Mouse (Mus musculus) adipocyte (in vitro differentiated cells): ENCODE results near the gene Dgkz.

ENCODE experiments used
- DNase-seq: peaks from one replicate; pipeline ENCODE4 v3.0.0-alpha.2; 2016; ENCODE audit warnings: low spot score

Dgkz gene

GRCm38 (mm10) chr2:91975581-91976541 lies at the start of gene Dgkz:
Gene Dgkz (minus strand): TSS chr2:91975864.
- no peak for DNase-seq

DNA sequence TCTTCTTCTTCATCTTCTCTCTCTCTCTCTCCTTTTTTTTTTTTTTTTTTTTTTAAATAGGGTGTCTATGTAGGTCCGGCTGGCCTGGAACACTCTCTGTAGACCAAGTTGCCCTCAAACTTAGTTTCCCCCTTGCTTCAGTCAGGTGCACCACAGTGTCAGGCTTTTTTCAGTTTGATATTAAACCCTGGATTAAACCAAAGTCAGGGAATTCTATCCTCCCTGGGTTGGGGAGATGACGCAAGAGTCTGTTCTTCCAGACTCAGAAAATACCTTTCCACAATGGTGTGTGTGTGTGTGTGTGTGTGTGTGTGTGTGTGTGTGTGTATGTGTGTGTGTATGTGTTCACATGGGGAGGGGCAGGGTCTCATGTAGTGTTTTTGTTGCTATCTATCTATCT lies 49.5 kb upstream of the Dgkz start:
- DNase-seq, result no peak

DNA sequence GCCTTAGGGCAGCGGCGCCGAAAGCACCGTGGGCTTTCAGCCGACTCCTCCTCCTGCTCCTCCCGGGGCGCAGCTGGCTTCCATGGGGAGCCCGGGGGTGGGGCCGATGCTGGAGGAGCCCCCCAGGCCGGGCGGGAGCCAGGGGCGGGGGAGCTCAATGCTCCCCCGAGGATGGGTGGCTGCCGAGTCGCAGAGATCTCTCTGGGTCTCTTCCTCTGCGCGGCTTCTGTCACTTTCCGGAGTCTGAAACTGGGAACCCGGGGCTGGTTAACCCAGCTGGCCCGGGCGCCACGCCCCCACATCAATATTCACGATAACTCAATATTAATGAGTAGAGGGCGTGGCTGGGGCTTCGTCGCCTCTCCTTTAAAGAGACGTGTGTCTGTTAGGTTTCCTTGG lies 48.6 kb upstream of the Dgkz start, which contains the start of gene Creb3l1:
Gene Creb3l1 (minus strand): TSS at position 229 of the 399 bp plus-strand sequence.
- peak; percentile 77 for DNase-seq

- DNase-seq, result peak; percentile 69
These were observed 48.0 kb upstream of the Dgkz start for GRCm38 (mm10) chr2:92023362-92024273.

DNA sequence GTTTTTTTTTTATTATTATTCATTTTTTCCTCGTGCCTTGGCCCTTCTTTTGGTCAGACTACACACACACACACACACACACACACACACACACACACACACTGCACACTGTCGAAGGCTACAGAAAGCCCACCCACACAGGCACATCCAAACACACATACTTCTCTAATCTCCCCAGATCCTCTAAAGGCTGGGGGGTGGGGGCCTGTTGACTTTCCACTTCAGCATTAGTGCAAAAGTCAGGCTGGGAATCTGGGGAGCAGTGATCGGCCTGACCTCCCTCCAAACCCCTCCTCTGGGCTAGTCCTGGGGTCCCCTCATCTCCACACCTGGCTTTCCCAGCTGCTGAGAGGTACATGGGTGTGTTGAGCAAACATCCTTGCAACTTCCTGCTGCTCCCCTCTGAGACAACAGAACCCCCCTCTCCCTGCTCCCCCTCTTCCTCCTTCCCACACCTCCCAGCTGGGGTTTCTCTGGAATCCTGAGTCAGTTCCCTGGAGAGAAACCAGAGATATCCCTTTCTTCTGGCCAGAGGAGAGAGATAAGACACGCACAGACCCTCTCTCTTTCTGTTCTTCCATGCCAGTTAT lies 45.1 kb upstream of the Dgkz start:
- no peak for DNase-seq

GRCm38 (mm10) chr2:92017440-92017839 lies 41.8 kb upstream of the Dgkz start:
- DNase-seq, result no peak

GRCm38 (mm10) chr2:92016981-92017380 lies 41.3 kb upstream of the Dgkz start:
- DNase-seq, result peak; percentile 91

- DNase-seq, result no peak
These were observed 39.2 kb upstream of the Dgkz start for GRCm38 (mm10) chr2:92014891-92015290.

GRCm38 (mm10) chr2:92014248-92014647 lies 38.6 kb upstream of the Dgkz start:
- no peak for DNase-seq

DNA sequence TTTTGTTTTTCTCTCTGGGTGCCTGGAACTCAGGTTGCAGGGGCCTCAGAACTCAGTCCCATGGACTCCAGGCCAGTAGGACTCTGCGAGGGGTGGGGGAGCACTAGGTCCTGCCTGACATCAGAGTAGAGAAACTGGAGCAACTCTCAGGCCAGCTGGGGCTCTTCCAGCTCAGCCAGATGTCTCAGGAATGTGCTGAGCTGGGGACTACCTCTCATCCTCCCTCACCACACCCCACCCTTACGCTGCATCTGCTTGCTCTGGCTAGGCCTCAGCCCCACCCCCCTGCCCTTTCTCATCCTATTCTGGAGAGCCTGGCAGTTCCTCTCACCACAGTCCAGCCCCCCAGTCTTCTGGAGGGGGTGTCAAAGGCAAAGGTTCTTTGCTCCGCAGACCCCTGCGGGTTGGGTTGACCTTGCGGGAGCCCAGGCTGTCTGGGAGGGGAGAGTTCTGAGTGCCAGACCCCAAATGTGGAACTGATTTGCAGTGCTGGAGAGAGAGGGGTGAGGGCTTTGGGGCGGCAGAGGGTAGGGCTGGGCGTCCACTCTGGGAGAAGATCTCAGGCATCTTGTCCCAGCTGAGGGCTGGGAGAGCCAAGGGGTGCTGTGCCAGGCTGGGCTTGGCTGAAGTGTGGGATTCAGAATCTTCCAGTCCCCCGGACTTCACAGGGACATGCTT lies 37.2 kb upstream of the Dgkz start:
- DNase-seq, result peak; percentile 84

DNA sequence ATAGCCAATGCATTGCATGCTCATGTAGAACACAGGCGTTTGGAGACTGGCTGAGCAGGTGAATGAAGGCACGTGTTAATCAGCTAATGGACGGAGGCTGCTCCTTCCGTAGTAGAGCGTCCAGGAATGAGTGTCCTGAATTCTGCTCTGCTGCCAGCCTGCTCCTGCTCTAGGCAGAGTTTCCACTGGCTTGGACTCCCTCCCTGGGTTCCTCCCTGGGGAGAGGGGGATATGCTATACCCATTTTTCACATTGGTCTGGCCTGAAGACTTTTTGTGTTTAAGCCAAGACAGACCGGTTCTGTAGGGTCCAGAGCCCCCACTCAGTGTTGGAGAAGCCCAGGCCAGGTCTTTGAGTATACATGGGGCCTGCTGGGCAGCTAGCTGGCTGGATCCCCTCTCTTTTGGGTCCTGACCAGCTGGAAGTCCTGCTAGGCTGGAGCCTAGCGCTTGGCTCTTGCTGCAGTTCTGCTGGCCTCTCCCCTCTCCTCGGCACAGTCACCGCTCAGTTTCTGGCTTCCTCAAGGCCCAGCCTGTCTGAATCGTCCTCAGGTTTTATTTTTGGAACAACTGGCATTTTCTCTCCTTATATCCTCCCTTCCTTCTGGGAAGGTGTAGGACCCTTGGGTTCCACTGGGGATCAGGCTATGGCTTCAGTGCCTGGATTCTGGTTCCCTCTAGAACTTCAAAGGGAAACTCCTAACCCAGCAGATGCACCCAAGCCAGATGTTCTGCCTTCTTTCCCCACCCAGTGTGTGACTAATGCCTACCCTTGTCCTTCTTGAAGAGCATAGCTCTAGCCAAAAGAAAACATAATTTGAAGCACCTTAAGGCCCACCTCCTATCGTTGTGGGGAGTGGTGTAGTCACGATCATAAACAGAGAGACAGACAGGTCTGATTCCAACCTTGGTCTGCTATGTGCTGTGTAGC lies 36.0 kb upstream of the Dgkz start:
- peak; percentile 70 for DNase-seq

DNA sequence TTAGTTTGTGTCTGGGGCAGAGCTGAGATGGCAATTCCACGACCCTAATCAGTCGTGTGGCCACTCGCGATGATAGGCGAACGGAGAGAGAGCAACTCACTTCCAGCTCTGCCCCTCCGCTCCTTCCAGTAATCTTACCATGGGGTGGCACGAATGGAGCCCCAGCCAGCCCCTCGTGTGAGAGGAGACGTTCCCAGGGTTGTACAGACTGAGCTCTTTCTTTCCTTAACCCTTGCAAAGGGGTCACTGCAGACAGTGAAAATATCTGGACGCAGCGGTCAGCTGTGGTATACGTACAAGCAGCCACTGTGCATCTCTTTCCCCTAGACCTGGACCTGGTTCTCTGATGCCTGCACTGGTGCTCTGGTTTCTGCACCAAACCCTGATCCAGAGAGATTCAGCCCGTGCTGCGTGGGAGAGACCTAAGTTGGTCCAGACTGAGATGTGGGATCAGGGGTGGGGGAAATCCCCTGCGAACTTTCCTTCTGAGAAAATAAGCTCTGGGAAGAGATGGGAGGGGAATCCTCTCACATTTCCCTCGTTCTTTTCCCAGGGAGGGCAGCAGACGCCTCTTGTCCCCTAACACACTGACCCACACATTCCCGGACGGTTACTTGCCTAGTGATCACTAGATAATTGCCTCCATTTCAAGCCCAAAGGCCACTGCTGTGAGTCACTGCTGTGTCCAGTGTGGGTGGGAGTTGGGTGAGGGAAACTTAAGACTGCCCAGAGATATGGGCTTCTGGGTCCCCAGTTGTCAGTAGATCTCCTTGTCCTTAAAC lies 33.1 kb upstream of the Dgkz start:
- DNase-seq, result peak; percentile 60

- DNase-seq, result peak; percentile 97
These were observed 32.4 kb upstream of the Dgkz start for GRCm38 (mm10) chr2:92007933-92008622.

DNA sequence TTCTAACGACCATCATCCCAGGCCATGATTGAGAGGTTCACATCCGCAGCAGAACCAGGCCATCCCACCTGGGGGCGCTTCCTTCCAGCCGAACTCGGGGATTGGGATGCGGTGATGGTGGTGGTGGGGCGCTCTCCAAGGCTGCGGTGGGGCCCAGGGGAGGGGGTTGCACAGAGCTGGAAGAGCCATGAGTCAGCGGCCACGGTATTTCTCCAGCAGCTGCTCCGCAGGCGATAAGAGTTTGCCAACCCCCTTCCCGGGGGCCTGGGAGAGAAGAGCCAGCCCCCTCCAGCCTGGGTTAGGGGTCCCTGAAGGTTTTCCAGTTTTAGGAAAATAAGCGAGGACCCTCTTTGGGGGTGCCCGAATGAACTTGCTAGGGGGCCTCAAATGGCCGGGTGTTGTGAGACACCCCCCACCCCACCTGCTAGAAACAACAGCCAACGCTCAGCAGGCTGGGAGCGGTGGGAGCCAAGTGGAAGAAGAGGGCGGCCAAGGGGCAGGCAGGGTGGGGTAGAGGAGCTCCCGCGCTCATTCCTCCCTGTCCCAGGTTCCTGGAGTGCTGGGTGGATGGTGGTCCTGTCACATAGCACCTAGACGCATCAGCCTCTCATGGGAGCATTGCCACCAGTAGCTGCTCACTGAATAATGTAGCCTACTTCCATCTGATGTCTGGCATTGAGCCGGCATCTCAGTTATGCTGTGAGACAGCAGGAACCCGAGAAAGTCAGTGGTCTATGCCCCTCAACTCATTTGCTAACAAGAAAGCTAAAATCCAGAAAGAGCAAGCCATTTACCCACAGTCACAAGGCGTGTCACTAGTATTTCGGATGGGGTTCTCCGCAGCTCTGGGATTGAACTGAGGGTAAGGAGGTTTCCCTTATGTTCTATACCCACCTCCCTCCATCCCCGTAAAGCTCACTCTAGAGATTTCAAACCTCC lies 31.6 kb upstream of the Dgkz start:
- DNase-seq, result peak; percentile 38

GRCm38 (mm10) chr2:92006491-92006890 lies 30.8 kb upstream of the Dgkz start:
- DNase-seq, result no peak

DNA sequence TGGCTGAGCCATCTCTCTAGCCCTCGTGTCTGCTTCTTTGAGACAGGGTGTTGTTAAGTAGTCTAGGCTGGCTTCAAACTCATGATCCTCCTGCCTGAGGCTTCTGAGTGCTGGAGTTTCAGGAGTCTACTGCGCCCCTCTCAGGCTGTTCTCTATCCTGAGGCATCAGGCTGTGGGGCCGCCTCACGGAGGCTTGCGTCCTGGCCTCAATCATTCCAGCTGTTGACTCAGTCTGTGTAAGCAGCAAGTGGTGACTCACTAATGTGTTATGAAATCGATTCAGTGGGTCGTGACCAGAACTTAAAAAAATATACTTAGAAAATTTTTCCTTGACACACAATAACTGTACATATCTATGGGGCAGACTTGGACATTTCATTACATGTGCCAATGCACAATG lies 29.0 kb upstream of the Dgkz start:
- peak; percentile 79 for DNase-seq

- DNase-seq, result no peak
These were observed 22.4 kb upstream of the Dgkz start for GRCm38 (mm10) chr2:91997905-91998608.
